Mouse (Mus musculus) liver, embryonic 13.5 days (tissue): ENCODE measurements around the gene Tsc22d3. TPM values are rescaled to one million over a fixed set of nuclear protein-coding genes. Genes with fewer than 3 reads are reported as not detected.

Experiments used
- ATAC-seq: fragments of 200-750 bp; cut with Nextera tagmentation; 2 replicates; pipeline ENCODE4 v1.8.0; 2017; ENCODE audit warnings: low read depth, mild to moderate bottlenecking, moderate number of reproducible peaks, moderate library complexity
- DNase-seq: peaks from one replicate; pipeline ENCODE4 v3.0.0; 2022
- H3K27ac ChIP-seq: fragments of 300-500 bp; sonication (generic); 2 replicates; pipeline ENCODE4 v1.5.1; 2015; ENCODE audit warnings: moderate library complexity, mild to moderate bottlenecking, inconsistent platforms
- H3K27me3 ChIP-seq: fragments of 300-500 bp; sonication (generic); 2 replicates; pipeline ENCODE4 v1.6.1; 2015; ENCODE audit warnings: mild to moderate bottlenecking, inconsistent platforms
- H3K36me3 ChIP-seq: fragments of 300-500 bp; sonication (generic); 2 replicates; pipeline ENCODE4 v1.6.1; 2015; ENCODE audit warnings: mild to moderate bottlenecking, inconsistent platforms
- H3K4me1 ChIP-seq: fragments of 300-500 bp; sonication (generic); replicated peaks from 2 replicates; pipeline ENCODE4 v1.6.1; 2015; ENCODE audit warnings: inconsistent platforms
- H3K4me2 ChIP-seq: fragments of 300-500 bp; sonication (generic); 2 replicates; pipeline ENCODE4 v1.6.1; 2015; ENCODE audit warnings: inconsistent platforms, mild to moderate bottlenecking, moderate library complexity
- H3K4me3 ChIP-seq: fragments of 300-500 bp; sonication (generic); replicated peaks from 2 replicates; pipeline ENCODE4 v1.5.1; 2015; ENCODE audit warnings: mild to moderate bottlenecking, inconsistent platforms
- H3K9ac ChIP-seq: fragments of 300-500 bp; sonication (generic); 2 replicates; pipeline ENCODE4 v1.6.1; 2015; ENCODE audit warnings: mild to moderate bottlenecking, inconsistent platforms
- H3K9me3 ChIP-seq: fragments of 300-500 bp; sonication (generic); replicated peaks from 2 replicates; pipeline ENCODE4 v1.6.1; 2016; ENCODE audit warnings: inconsistent platforms
- WGBS: fragments of 180-500 bp; shearing (Covaris S2); methylation state at CpG from one replicate; pipeline ENCODE4 v1.1.7; 2015; ENCODE audit not compliant: insufficient replicate concordance; 5-methylcytosine and 5-hydroxymethylcytosine counted together
- polyA plus RNA-seq: library from polyadenylated mRNA; unstranded; fragments of >200 nt; fragmentation: Nextera tagmentation; extraction: Ambion mirVana; gene quantifications from 2 replicates; pipeline ENCODE4 v1.2.1, GENCODE M21; 2015

Gene Tsc22d3
- polyA plus RNA-seq, 1 experiment from 2014 or later, result 10.9 TPM

- Histone ChIP-seq H3K27me3 (no peaks in the 10 kb centered on the region), H3K9ac (no peak overlapping the region), H3K27ac (no peak overlapping the region), H3K4me3 (no peak overlapping the region), H3K36me3 (no peaks in the 10 kb centered on the region), H3K4me2 (no peak overlapping the region), H3K9me3 (no peaks in the 10 kb centered on the region), H3K4me1 (peaks cover 5% of the 10 kb centered on the region; the same call in 1 of the 2 replicates)
- ATAC-seq (no peak), DNase-seq (no peak)
- WGBS, result 36% methylated on average over 10 of the region's 10 CpGs
Observed at GRCm38 (mm10) chrX:140491884-140492571, 108.4 kb downstream of the Tsc22d3 start.

GRCm38 (mm10) chrX:140490203-140490602 lies 110.3 kb downstream of the Tsc22d3 start:
- H3K36me3 ChIP-seq, result no peaks in the 10 kb centered on the region
- no peak overlapping the region for H3K9ac ChIP-seq
- 69% methylated on average over 3 of the region's 3 CpGs for WGBS
- H3K4me1 ChIP-seq, result peaks cover 5% of the 10 kb centered on the region; the same call in 1 of the 2 replicates
- H3K4me2 ChIP-seq, result no peak overlapping the region
- no peaks in the 10 kb centered on the region for H3K9me3 ChIP-seq
- no peaks in the 10 kb centered on the region for H3K27me3 ChIP-seq
- DNase-seq (no peak), ATAC-seq (no peak)
- H3K4me3 ChIP-seq, result no peak overlapping the region
- H3K27ac ChIP-seq, result no peak overlapping the region

Other genes with a start within 250 kb of the Tsc22d3 start
- gene Prps1, start 144.0 kb downstream of the Tsc22d3 start, polyA plus RNA-seq, result 50.9 and 58.8 TPM in 2 replicates
- gene Mid2, start 63.9 kb upstream of the Tsc22d3 start, polyA plus RNA-seq, result 0.16 and 0.41 TPM in 2 replicates
- not detected in 2 replicates for gene Tex13b, start 212.8 kb upstream of the Tsc22d3 start, polyA plus RNA-seq